Mouse (Mus musculus): ENCODE data around the gene Lrrfip1.

Lrrfip1 gene

DNA sequence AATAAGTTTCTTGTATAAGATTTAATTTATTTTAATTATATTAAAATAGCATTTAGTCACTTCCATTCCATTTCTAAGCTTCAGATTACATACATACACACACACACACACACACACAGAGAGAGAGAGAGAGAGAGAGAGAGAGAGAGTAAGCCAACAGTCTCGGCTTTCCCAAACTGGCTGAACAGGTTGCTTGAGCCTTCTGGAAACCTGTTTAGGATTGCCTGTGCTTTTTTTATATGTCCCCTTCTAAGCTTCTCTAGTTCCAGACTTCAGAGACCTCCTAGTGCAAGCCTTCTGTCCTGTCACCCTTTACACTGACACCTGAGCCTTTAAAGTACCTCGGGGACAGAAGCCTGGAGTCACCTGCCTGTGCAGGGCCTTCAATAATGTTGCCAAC, 87.1 kb downstream of the Lrrfip1 start:
- no peak for DNase-seq (ENCODE audit: low spot score)

DNA sequence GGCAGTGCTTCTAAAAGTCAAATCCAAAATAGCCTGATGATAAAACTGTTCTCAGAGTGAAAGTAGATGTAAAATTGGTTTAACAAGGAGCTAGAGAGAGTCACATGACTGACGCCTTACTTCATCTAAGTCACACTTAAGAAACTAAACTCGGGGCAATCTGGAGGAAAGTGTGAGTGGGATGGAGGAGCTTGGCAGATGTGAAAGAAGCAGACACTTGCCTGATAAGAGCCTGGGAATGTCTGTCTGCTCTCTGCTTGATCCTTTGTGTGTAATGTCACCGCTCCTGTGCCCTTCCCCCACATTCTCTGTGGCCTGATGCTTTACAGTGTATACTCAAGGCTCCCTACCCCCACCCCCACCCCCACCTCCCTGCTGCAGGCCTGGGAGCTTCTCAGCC, 87.8 kb downstream of the Lrrfip1 start:
- DNase-seq (ENCODE audit: low spot score): no peak

DNA sequence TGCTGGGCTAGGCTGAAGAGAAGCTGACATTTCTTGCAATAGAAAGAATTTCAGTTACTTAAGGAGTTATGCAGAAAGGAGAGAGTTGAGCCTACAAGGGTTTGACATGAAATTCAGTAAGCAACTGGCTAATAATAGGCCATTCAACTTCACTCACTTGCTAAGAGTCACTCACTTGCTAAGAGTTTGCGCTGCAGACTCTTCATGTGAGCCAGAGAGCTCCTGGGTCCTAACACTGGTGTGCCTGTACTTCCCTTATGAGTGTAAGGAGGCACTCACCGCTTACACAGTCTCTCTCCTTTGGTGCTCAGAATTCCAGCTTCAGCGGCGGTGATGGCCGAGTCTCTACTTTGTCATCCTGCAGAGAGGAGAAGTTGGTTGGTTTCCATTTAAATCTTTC, 88.2 kb downstream of the Lrrfip1 start:
- peak; percentile 65 for DNase-seq (ENCODE audit: low spot score)

DNA sequence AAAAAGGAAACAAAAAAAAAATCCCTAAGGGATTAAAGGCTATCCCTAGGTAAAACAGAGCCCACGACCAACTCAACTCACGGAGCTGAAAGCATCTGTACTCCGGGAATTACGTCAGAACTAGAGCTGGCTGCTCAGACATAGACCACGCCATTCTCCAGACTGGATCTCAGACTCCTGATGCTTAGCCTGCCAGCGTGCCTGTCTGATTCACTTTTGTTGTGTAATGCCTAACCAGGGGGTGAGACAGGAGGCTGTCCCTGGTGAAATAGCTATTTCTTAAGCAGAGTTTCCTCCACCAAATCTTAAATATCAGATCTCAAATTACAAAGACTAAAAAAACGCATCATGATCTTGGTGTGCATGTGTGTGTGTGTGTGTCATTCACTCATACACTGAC, 89.5 kb downstream of the Lrrfip1 start:
- DNase-seq (ENCODE audit: low spot score): no peak

DNA sequence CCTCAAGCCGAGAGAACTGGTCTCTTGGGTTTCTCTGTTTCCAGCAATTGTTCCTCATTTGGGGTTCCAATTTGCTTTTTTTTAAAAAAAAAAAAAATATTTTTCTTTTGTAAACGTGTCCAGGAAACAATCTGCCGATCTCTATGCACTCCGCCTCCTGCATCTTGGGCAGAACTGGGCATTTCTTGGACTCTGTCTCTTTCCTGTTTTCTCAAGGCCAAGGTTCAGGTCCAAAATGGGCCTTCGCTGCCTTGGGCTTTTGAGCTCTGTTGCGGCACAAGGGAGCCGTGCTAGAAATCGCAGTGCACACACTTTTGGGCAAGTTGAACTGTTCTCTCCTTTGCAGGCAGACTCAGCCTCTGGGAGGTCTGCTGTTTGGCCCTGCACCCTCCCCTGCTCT, 90.4 kb downstream of the Lrrfip1 start:
- DNase-seq (ENCODE audit: low spot score): no peak

DNA sequence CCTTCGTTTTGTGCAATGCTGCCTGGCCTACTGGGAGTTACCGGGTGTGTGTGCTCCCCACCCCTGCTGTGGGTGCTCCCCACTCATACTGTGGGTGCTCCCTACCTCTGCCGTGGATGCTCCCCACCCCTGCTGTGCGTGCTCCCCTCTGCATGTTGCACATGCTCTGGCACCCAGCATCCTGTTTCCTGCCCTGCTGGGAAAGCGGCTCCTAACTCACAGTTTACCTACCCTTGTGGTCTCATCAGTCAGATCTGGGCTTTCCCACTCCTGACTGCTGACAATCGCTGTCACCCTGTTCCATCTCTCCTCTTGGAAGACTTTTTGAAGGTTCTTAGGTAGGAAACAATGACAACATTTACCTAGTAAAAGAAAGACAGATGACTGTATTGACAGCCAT, 91.9 kb downstream of the Lrrfip1 start:
- no peak for DNase-seq (ENCODE audit: low spot score)

DNA sequence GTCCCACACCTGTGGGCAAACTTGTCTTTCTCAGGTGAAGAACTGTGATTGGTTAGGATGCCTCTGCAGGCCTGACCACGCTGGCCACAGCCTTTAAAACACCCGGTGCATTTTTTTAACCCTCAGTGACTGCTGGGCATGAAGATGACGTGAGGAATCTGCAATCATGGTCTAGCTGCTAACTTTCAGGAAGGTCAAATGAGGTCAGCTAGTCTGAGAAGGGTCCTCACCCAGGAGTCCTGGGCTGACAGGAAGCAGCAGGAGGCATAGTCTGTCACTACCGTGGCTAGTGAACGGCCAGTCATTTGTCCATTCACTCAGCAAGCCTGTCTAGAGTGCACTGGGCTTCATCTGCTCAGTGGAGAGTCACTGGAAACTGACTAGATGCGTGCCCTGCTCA, 93.9 kb downstream of the Lrrfip1 start:
- DNase-seq (ENCODE audit: low spot score): no peak

DNA sequence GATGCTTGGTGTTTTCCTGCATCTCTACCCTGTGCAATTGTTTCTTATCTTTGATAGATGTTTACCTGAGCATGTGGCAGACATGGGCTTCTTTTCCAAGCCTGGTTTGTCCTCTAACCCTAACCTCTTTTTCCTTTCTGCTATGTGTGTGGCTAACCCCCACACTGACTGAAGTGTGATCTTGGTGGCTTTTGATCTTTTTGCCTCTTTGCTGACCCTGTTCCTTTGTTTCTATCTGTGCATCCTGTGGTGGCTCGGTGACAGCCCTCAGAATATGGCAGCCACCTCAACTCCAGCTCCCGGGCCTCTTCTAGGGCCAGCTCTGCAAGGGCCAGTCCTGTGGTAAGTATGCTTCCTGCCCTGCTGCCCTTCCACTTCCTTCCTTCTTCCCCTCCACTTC, 94.8 kb downstream of the Lrrfip1 start:
- DNase-seq (ENCODE audit: low spot score): no peak

DNA sequence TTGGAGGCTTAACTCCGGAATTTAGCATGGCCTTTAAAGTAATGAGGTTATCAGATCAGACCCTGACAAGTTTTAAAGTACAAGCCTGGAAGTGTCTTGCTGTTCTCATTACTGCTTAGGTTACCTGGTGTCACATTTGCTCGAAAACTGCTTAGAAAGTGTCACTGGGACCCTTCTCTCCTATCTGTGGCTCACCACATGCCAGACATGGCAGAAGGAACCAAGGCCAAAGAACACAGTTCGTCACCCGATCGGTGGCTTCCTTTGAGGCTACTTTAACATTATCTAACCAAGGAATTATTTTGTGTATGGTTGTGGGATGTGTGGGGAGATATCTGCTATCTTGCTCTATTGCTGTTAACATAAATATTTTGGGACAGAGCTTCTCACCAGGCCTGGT, 95.5 kb downstream of the Lrrfip1 start:
- no peak for DNase-seq (ENCODE audit: low spot score)

DNA sequence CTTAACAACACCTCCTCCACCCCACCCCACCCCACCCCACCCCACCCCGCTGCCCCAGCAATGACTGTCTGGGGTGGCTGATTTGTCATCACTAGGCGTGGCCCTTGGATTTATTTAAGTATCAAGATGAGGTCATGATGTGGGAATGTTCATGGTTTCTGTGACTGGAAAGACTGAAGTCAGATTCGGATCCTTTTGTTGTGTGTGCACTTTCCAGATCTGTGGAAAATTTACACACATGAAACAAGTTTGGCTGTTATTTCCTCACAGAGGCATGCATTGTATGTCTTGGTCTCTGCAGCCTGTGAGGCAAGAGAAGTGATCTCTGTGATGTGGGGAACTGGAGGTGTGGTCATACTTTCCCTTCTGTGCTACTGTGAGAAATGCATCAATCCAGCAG, 96.7 kb downstream of the Lrrfip1 start:
- DNase-seq (ENCODE audit: low spot score): peak; percentile 42

DNA sequence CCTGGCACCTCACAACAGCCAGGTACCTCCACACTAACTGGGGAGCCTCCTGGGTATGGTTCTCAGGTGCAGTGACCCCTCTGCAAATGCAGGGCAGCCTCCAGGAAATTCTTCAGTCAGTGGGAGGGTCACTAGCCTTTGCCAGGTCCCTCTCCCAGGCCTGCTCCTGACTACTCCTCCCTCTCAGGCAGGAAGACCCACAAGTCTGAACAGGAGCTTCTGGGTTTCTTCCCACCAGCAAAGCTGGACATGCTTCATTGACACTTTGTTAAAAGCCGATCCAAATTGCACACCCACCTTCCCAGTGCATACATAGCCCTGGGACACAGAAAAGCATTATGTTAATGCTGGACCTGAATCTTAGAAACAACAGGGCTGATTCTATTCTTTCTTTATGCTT, 97.3 kb downstream of the Lrrfip1 start:
- DNase-seq (ENCODE audit: low spot score): no peak

DNA sequence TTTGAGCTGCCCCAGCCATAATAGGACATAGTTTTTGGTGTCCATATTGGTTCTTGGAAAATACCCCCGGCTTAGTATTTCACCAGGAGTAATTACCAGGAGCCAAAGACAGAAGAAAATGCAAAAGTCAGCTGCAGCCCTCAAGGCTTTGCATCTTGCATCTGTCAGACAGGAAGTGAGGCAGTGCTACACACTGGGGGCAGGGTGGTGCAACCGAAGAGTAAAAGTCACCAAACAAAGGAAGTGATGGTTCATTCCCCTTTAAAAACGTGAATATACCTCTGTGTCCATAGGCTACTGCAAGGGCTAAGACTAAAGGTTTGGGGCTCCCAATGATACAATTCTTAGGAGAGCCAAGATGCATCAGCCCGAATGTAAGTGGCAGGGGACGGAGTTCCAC, 98.0 kb downstream of the Lrrfip1 start:
- DNase-seq (ENCODE audit: low spot score): no peak

DNA sequence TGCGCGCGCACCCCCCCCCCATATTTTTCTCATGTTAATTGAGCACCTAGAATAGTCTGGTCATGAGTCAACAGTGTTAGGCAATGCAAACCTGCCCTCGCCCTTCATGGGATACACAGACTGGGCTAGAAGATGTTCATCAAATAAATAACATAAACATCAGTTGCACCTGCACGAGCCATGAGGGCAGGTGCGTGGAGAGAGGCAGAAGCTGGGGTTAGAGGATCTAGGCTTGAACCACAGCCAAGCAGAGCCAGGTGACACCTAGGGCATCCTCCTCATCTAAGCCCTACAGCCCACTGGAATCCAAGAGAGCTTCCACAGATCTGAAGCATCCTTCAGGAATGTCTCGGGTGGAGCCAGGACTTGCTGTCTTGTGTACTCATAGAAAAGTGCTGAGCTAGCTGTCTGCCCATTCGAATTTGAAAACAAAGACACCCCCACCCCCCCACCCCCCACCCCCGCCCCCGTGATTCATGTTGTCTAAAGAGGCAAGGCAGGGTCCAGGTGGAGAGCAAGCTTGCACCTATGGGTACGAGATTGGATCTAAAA, 98.8 kb downstream of the Lrrfip1 start:
- no peak for DNase-seq (ENCODE audit: low spot score)

DNA sequence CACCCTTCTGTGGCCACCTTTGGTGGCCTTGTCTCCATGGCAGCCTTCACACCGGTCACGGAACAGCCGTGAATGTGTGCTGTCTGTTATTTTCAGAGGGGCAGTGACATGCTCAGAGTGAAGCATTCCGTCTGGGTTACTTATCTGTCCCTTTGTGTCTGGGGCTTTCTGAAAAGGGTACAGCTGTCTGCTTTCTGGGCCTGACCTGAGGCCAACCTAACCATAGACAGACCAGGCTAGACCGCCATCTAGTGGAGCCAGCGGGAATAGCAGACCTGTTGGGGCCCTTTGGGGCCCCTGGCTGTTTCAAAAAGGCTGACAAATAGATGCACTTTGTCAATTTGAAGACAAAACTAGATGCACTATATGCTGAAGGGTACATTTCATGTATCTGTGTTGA, 100.3 kb downstream of the Lrrfip1 start:
- DNase-seq (ENCODE audit: low spot score): peak; percentile 72

DNA sequence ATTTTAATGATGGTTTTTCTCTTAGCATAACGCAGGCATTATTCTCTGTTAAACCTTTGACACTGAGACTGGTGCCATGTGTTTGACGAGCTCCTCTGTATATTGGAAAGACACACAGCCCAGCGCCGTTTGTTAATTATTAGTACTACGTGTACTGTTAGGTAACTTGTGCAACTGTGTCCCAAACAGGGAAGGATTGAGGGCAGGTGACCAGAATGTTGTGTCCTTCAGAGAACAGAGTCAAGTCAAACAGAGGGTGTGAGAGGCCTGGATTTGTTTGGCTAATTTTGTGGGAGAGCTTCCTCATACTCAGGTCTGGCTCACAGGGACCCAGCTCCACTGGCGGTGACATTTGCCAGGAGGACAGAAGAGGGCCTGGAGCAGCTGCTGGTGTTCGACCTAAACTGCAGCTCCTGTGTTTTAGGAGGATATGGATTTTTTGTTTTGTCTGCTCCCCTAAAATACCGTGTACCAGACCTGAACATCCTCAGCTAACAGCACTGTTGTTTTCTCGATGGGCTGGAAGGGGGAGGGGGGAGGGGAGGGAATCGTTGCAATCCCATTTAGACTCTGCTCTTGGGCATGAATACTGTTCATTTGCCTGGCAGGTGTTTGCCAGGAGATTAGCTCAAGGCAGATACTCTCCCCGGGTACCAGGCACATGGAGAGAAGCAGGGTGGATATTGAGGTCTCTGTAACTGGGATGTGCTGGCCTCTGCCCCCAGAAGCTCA, 103.3 kb downstream of the Lrrfip1 start:
- DNase-seq (ENCODE audit: low spot score): peak; percentile 61

DNA sequence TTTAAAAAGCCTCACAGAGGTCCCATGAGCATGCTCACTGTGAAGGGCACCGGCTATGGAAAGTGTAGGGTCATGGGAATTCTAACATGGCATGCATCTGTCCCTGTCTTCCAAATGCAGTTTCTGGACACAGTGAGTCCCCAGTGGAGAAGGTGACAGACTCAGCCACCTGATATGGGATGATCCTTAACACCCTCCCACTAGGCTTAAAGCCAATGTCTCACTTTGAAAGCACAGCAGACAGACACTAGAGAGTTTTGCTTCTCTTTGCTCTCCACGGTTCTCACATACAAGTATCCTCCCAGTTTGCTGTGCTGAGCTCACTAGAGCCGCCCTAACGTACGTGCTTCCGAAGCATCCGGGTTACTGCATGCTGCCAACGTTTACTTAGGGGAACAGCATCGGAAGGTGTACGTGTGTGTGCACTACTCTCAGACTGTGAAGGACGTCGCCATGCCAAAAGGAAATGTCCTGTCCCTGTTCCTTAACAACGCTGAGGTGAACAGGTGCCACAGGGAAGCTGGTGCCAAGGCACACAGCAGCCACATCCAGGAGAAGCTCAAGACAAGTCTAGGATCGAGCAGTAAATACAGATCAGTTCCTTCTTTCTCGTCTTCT, 104.9 kb downstream of the Lrrfip1 start:
- peak; percentile 57 for DNase-seq (ENCODE audit: low spot score)

DNA sequence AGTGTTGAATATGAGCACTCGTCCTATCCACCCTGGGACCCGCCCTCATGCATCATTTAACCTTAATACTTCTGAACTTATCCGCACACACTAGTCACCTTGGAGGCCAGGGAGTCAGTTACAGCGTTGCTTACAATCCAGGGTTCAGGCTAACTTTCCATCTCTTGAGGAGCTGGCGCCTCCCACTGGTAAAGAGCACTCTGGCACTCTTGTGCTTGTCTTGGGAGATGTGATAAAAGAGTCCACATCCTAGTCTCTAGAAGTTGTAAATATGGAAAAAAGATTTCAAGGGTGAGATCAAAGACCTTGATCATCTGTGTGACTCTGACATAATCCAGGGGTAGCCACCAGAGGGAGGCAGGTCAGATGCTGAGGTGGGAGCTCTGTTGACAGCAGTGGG, 109.0 kb downstream of the Lrrfip1 start:
- no peak for DNase-seq (ENCODE audit: low spot score)

DNA sequence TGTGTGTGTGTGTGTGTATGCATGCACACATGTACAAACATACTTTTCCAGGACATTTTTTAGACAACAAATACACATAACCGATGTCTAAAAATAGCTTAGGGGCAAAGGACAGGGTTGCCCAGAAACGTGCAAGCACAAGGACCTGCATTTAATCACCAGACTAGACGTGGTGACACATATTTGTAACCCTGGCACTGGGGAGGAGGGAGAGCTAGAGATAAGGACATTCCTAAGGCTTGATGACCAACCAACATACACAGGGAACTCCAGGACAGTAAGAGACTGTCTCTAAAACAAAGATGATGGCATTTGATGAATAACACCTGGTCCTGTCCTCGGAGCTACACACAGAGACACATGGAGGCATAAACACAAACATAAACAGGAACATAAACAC, 110.8 kb downstream of the Lrrfip1 start:
- DNase-seq (ENCODE audit: low spot score): no peak

DNA sequence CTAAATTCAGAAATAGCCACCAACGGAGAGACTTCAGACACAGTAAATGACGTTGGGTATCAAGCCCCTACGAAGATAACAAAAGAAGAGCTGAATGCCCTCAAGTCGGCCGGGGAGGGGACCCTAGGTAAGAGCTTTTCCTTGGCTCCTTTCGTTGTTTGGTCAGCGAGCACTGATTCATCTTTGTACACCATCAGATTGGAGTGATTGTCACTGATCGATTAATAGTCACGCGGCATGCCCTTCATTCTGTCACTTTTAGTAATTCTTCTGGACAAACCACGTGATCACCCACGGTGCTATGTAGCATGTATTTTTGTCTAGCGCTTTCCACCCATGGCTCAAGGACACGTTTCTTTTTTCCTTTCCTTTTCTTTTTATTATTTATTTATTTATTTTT, 113.6 kb downstream of the Lrrfip1 start:
- no peak for DNase-seq (ENCODE audit: low spot score)

DNA sequence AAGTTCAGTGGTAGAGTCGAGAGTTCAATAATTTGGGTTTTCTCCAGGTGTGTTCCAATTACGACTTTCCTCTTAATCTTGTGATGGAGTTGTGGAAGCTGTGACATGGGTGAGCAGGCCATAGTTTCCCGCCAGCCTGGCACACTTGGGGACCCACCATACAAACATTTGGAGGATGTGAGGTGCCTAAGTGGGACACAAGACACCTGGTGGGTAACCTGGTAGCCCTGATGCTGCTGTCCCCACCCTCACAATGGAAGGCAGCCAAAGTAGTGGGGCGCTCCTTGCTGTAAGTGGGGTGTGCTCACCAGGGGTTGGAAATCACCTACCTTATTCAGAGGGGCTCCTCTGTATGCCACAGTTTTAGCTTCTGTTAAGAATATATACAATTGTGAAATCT, 114.1 kb downstream of the Lrrfip1 start:
- no peak for DNase-seq (ENCODE audit: low spot score)

DNA sequence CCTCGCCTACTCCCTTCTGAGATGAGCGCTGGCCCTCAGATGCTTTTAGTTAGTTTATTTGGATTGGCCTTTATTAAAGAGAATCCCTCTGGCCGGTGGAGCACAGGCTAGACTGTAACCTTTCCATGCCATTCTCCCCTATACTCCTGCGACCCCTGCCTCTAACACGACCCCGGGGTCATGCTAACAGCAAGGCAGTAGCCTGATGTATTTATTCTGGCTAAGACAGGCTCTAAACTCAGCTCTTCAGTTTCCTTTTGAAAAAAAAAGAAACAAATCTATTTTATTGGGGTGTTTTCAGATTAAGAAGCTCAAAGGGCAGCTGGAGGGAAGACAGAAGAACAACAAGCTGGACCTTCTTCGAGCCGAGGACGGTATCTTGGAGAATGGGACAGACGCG, 123.6 kb downstream of the Lrrfip1 start:
- no peak for DNase-seq (ENCODE audit: low spot score)

DNA sequence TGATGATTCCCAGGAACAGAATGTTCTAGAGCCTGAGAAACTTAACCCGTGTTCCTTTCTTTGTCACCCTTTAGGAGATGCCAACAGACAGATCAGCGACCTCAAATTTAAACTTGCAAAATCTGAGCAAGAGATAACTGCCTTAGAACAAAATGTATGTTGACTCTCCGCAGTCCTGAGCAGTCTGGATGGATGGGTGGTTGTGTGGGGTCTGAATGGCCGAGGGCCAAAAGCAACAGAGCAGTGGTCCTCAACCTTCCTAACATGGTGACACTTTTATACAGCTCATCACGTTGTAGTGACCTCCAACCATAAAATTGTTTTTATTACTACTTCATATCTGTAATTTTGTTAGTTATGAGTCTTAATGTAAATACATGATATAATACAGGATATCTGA, 124.5 kb downstream of the Lrrfip1 start:
- no peak for DNase-seq (ENCODE audit: low spot score)

DNA sequence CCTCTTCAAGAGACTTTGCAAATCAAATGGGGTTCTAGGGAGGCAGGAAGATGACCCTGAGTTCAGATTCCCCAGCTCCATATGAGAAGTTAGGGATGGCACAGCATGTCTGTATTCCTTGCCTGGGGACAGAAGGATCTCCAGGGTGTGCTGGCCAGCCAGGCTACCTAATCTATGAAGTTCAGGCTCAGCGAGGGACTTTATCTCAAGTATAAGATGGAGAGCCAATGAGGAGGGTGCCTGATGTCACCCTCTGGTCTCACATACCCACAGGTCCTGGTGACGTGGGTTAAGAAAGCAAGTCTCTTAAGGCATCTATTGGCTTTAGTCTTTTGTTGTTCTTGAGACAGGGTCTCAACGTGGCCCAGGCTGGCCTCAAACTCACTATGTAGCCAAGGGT, 124.9 kb downstream of the Lrrfip1 start:
- DNase-seq (ENCODE audit: low spot score): no peak

DNA sequence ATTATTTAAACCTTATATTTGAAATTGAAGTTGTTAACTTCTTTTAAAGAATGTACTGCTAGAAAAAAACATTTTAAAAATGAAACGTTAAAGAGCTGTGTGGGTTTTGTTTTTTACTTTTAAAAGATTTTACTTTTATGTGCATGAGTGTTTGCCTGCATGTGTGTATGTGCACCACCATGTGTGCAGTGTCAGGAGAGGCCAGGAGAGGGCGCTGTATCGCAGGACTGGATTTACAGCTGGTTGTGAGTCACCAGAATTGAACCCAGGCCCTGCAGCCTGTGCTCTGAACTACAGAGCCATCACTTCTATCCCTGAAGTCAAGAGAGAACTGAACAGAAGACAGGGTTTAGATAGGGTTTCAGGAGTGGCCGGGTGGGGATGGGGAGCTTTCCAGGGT, 130.3 kb downstream of the Lrrfip1 start:
- no peak for DNase-seq (ENCODE audit: low spot score)
